Mouse (Mus musculus): Measurements from ENCODE around the gene Slc22a15.
"Not testable (repeated sequence)": the region's sequence is repeated elsewhere in the genome, so short reads cannot be mapped to it uniquely, and the experiment has no call there.

The Slc22a15 gene

DNA sequence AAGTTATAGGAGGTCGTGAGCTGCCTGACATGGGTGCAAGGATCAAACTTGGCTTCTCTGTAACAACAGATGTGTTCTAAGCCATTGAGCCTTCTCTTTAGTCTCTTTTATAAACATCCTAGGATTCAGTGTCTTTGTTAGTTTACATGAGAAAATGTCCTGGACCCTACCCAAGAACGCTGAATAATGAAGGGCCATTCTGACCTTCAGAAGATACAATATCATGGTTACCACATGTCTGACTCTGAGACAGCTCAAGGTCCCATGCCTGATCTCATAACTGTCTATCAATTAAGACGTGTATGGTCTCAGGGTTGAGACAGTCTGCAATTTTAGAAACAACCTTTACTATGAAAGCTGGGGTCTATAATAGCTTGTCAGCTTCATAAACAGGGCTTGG is 62.4 kb downstream of the Slc22a15 start:
- DNase-seq = no peak

DNA sequence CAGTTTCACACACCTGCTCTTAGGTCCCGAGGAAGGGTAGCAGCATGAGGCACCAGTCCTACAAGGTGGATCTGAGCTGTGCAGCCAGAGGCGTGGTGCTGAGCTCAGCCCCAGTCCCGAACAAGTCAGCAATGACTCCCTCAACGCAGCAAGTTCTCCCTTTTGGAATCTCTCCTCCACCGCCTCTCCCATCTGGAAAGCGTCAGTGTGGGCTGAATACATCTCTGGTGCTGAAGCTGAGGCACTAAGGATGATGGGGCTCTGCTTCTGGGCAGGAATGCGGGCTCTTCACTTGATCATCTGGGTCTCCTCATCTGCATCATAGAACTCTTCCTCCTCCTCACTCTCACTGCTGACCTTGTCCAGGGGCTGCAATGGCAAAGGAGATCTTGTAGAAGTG is 64.1 kb downstream of the Slc22a15 start:
- DNase-seq = no peak

DNA sequence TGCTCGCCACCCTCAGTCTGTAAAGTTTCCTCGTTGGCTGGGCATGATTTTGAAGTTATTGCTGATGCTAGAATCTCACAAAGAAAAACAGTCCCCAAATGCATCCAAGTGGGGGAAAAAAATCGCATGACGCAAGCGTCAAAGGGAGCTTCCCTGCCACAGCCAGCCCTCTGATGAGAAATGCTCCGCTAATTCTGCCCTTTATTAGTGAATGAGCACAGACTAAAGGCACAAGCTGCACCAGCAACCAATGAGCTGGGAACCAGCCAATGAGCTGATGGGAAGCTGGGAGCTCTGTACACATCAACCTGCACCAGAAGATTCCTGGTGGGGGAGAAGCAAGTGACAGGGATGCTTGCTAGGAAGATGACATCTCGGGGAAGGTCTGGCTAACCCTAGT is 64.5 kb downstream of the Slc22a15 start:
- no peak for DNase-seq

DNA sequence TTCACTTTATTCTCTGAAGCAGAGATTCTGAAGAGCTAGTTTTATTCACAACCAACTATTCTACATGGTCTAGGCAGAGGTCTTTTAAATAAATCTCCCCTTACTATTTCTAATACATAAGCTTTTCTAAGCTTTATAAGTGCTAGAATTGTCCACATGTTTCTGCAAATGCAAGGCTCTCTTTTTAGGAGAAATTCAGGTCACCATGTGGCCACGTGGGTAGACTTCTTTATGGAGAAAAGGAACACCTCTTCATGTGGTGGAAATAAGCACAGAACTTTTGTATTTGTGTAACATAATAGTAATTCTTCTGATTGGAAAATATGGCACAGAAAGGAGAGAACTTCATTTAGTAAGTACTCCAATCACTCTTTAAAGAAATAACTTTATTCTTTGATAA is 70.2 kb downstream of the Slc22a15 start:
- no peak for DNase-seq

DNA sequence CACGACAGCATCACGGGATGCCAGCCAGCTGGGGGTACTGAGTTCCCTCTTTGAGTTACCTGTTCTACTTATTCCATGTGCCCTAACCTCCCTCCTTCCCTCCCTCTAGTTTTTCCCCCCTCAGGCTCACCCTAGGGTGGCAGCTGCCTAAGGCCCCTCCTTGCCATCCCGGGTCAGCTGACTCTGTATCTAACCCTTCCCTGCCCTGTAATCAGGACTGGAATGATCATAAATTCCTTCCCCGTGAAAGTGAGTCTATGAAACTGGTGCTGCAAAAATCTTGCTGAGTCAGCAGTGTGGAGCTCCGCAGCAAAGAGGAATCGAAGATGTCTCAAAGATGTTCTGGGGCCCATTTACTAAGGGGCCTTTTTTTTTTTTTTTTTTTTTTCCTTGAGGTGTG is 72.9 kb downstream of the Slc22a15 start:
- no peak for DNase-seq

DNA sequence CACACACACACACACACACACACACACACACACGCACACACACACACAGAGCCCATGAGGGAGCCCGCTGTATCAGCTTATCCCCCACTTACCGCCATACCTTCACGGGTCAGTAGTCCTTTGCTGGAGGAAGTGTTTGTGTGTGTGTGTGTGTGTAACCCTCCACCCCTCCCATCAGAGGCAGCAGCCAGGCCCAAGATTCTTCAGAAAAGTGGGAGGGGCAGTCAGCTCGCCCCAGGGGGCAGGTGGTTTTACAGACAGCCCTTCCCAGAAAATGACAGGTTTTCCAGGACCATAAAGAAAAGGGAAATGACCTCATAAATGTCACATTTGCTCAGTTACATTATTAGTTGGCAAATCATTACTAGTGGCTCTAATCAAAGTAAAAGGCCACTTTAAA is 75.4 kb downstream of the Slc22a15 start, which contains the start of gene Mab21l3:
Gene Mab21l3, minus strand, starts transcription at position 144 of the 400 bp plus-strand sequence.
- DNase-seq = no peak

DNA sequence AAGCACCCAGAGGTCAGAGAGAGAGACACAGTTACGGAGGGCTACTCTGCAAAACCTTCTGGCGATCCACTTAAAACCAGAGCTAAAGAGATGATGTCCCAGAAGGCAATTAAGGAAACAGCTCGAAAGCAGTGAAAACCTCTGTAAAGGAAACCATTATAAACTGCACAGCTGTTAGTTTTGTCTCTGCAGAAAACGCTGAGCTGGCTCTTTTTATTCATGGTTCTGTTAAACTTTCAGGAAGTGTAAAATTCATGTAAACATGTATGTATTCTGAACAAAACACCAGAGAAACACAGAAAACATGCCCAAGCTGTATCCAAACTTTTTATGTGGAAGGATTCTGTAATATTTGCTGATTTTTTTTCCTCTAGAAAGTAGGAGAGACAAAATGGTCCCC is 78.2 kb downstream of the Slc22a15 start:
- no peak for DNase-seq

DNA sequence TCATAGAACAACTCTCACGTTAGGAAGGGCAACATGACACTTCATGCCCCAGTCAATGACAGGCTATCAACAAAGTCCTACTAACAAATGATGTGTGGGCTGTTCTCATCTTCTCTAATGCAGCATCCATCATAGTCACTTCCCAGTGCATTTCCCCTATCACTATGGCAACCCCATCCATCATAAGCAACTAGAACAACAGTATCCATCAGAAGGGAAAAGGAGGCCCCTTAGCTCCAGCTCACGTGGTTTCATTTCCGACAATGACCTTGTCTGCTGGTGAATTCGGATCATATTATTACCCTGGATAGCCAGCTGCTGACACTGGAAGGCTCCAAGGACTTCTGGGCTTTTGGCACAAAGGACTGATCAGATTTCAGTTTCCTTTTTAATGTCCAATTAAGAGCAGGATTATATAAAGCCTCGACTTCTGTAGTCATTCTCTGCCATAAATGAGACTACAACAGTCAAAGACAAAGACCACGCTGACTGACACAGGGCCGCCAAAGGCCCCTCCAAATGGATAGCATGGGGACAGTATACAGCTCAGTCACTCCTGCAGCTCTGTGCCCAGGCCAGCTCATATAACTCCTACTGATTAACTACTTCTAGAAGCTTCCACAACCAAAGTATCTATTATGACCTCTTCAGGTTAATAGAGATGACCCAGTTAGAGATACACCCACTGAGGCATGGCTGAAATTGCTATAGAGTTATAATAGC is 81.7 kb downstream of the Slc22a15 start:
- no peak for DNase-seq

DNA sequence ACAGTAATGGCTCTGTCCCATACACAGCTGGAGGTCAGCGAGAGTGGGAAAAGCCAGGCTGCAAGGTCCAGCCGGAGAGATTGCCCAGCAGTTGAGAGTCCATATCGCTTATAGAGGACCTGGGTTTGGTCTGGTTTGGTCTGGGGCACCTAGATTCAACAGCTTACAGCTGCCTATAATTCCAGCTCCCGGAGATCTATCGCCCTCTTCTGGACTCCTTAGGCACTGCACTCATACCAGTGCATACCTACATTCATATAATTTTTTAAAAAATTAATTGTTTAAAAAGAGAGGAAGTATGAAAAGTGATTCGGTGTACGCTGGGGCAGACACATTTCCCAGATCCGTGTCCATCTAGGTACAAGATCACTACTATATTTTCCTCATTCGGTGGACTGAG is 84.9 kb downstream of the Slc22a15 start:
- DNase-seq = no peak

DNA sequence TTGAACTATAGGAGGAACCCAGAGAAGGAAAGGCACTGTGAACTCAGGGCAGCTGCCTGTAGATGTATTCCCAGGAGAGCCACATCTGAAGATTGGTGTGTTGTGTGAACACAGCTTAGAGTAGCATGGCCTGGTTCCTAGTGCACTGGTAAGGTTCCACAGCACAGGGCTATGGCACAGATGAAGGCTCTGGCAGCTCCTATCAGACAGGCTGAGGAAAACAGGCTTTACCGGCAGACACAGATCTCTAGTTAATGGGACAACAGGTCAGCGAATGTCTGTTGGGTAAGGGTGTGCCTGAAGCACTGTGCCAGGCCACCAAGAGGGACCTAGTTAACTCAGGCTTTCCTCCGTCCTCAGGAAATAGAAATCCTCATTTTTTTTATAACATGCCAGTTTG is 87.3 kb downstream of the Slc22a15 start:
- no peak for DNase-seq

DNA sequence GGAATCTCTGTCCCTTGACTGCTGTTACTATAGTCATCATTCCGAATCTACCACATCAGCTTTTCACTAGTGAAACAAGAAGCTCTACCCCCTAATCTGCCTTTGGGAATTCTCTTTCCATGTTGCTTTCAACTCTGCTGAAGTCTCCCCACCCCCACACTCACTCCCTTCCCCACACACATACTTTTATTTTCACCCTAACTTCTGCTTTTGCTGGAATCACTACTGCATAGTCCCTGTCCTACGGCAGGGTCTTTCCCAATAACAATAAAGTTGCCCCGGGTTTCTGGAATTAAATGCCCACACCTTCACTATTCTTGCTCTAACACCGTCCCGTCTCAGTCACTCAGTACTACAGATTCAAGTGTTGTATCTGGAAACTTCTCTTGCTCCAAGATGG is 87.7 kb downstream of the Slc22a15 start:
- DNase-seq = no peak

DNA sequence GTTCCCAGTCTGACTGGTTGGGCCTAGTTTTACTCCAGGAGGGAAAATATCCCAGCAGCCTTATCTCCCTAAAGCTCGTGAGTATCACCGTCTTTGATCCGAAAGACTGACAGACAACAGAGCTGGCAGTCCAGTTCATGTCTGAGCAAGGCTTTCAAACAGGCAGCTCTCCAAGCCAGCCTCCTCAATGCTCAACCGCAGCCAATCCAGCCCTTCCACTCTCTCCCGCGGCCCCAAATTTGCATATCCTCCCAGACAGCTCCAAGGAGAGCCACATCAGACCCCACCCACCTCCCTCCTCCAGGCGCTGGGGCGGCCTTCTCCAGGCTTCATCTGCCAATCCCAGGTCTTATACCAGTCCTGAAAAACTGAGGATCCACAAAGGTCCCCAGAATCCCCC is 88.2 kb downstream of the Slc22a15 start:
- peak; percentile 85 for DNase-seq

DNA sequence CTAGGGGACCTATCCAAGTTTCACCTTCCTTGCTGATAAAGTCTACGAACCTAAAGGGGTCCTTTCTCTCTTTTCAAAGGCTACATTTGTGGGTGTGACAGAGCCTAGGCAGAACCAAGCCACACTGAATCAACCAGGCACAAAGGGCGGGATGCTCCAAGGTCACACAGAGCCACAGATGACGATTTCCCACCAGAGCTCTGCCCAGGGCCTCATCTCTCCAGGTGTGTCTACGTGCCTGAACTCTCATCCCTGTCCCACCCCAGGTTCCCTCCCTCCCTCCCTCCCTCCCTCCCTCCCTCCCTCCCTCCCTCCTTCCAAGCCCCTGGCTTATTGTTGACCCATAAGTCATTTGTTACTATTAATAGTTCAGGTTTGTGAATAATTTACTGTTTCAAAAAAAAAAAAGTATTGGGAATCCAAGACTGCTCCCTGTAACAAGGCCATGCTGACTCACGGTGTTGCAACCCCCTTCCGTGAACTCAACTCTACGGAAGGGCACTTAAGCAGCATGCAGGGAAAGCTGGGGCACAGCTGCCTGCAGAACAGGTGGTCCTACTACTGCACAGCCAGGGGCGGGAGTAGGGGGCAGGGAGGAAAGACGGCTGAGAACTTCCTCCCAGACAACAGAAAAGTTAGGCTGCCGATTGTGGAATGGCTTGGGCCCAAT is 92.9 kb downstream of the Slc22a15 start:
- peak; percentile 74 for DNase-seq

DNA sequence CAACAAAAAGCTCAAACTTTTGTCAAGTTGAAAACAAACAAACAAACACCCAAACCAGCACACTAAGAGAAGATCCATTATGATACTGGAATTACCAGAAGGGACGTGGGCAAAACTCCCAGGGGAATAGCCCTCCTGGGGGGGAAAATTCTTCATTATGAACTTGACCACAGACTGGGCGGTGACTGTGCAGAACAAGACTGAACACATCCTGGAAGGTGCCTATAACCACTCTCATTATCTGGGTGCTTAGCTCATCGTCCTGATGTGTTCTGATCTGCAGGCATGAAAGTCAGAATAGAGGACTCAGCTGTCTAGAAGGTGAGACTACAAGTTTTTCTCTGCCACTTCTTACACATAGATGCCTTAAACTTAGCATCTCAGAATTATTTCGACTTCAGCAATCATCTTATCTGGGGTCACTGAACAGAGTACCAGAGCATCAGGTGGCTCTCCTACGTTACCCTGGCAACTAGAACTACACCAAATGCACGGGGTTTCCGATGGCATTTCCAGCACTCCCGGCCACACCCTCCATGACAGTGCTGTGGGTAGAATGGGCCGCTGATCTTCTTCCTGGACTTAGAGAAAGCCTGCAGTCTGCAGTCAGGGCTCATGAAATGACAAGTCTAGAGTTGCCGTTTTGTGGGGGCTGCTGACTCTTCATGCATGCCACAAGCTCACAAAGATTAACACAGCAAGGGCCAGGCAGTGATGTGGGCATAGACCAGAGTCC is 94.2 kb downstream of the Slc22a15 start:
- no peak for DNase-seq

DNA sequence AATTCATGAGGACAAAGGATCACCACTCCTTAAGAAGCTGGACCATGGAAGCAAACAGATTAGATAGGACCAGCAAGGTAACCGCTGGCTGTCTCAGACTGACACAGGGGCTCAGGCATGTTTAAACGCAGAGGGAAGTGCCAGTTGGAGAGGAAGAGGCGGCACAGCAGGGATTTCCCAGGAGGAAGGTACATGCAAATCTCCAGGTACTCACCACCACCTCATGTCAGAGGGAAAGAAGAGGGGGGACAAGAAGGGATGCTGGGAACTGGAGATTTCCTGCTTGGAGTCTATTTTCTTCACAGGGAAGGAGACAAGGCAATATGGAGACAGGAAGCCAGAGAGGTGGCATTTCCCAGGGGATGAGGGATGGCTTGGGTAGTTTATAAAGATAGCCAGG is 95.7 kb downstream of the Slc22a15 start:
- DNase-seq = no peak

DNA sequence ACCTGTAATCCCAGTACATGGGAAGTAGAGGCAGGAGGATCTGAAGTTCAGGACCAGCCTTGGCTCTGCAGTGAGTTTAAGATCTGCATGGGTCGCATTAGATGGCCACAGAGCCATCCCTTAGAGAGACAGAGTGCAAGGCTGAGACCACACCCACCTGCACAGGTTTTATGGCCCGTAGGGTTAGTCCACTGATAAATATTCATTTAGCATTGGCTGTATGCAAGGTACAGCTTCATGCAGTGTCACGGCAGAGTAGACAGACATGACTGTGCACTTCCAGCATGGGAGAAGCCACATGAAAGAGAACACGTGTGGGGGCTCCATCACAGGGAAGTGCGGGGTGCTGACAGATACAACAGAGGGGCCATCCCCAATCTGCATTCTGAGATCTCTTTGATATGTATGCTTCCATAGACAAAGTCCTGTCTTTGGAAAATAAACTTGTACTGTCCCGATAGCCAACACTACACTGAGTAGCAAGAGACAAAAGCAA is 97.0 kb downstream of the Slc22a15 start:
- DNase-seq = no peak

DNA sequence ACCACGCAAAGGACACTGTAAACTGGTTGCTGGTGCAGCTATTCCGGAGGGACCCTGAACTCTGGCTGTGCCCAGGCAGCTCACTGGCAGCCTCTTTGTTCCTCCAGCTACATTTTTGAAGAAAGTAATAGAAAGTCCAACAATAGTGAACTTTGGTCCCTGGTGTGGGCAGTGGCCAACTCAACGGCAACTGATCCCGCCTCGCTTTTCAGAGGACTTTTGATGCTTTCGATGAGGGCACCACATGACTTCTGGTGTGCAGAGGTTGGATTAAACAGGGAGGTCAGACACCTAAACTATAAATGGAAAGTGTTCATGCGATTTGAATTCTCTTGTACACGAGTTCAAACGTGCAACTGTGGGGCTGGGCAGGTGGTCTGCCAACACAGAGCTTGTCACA is 99.9 kb downstream of the Slc22a15 start:
- peak; percentile 79 for DNase-seq

DNA sequence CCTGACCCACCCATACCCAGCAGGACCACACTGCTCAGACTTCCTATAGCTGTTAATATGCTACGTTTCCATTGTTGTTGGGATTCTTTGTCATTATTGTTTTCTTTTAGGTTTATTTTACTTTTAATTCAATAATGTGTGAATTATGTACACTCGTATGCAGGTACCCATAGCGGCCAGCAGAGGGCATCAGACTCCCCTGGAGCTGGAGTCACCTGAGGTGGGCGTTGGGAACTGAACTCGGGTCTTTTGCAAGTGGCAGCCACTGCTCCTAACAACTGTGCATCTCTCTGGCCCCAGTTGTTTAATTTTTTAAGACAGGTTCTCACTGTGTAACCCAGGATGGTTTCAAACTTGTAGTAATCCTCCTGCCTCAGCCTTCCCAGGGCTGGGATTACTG is 102.2 kb downstream of the Slc22a15 start:
- DNase-seq = no peak

DNA sequence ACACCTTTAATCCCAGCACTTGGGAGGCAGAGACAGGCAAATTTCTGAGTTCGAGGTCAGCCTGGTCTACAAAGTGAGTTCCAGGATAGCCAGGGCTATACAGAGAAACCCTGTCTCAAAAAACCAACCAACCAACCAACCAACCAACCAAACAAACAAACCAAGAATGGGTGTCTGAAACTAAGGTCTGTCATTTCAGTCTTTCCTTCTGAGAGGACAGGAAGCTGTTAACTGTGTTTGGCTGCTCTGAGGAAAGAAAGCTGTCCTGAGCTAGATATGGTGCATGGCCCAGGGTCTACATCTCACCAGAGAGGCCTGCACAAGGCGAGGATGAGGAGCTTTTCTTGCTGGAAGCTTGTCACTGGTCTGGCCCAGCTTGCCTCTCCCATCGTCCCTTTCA is 103.5 kb downstream of the Slc22a15 start:
- not testable (repeated sequence) for DNase-seq

DNA sequence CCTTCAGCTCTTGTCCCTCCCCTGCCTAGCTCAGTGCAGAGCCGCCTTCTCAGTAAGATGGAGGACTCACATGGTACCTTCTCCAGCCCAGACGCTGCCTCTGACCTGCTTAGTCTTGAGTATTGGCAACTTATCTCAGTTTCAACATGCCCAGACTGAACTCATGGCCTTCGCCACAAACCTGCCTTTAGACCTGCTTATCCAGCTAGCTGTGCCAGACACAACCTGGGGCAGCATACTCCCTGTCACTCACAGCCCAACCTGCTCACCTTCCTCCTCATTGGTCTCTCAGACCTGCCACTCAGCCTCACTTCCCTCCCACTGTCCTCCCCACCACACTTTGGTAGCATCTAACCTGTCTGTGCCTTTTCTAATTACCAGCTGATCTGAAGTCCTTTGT is 108.2 kb downstream of the Slc22a15 start:
- DNase-seq = no peak

DNA sequence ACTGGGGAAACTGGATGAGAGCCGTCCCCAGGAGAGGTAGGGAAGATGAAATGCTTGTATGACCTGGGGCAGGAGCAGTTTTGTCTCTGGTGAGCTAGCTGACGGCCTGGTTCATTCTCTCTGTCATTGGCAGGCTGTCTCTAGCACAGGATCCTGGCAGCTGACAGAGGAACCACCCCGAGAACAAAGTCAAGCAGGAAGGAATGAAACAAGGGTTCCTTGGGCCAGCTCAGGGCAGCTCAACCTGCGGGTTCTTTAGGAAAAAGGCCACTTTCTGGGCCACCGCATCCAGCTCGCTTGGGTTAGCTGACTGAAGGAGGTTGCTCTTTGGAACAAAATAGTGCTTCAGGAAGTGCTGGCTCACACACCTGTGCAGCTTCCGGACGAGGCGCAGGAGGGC is 109.5 kb downstream of the Slc22a15 start:
- DNase-seq = peak; percentile 62

DNA sequence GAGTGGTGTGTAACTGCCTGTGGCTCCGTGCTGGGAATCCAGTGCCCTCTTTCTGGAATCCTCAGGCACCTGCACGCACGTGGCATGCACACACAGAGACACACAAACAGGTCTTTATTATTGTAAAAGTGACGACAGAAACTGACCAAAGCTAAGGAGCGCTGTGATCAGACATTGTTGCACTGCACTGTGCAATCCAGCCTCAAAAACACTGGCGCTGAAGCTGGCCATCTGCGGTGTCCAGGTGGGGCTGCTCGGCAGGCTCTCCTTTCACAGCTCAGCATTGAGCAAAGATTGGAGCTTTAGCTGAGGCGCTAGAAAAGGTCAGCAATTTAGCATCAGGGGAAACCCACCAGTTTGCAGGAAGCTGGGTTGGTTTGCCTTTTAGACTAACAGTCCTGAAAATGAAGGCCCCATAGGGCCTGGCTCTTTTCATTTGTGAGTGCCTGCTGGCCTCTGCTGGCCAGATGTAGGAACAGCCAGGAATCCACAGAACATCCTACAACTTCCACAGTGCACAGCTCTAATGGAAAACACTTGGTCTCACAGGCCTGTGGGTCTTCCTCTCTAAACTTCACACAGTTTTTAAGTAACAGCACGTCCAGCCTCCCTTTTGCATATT is 111.8 kb downstream of the Slc22a15 start:
- peak; percentile 66 for DNase-seq

DNA sequence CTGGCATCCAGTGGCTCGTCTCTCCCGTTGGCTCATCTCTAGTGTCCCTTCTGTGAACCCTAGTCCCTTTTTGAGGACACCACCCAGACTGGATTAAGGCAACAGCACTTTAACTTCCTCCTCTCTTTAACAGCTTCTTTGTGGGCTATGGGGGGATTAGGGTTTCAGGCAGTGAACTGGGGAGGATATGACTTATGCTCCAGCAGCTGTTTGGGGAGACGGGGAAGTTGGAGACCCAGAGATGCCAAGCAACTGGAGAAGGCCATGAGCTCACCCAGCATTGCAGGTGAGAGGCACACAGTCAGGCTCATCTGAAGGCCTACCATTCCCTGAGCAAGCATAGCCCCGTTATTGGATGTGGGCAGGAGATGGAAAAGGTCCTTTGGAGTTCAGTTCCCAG is 112.3 kb downstream of the Slc22a15 start:
- DNase-seq = no peak
